15 mouse cellular contexts compared by ENCODE assay signal in the genomic region with DNA sequence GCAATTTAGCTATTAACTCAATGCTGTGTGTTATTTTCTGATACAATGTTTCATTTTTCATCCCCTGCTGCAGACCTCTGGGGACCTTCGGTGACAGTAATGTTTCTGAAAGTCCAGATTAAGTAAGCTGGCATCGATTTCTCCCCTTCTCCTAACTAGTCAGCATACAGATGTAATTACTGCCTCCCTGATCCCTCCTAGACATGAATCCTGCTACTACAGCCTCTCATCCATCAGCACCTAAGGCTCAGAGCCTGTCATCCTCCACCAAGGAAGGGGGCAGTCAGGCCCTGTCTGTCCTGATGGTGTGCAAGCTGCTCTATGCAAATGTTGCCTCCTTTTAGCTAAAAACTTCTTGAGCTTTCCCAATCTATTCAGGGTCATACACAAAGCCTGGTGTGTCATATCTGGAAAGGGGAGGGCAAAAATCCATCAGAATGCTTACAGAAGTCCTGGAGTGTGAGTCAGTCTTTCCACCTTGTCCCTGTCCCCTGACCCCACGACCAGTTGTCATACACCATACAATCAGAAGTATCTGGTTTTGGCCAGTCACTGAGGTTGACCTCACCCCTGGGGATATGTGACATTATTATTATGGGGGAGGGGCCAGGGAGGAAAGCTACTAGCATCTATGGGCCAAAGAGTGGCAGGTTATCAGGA.
"Had no signal": no experiment of that assay in that cellular context is flagged by ENCODE, and none has a peak within 500 bp of the region (broad histone marks: within the 10 kb centered on the region; RNA-seq: fewer than 3 reads in every experiment).

No protein-coding gene starts in this region.

- H3K4me2 ChIP-seq: kidney, embryonic 15.5 days; limb, embryonic 15.5 days; liver, embryonic 12.5 days; lung, embryonic 15.5 days; midbrain, embryonic 12.5 days had no signal

- H3K4me3 ChIP-seq: kidney, embryonic 15.5 days; left cerebral cortex, adult 2 months; limb, embryonic 15.5 days; liver, embryonic 12.5 days; lung, embryonic 15.5 days; megakaryocyte, embryonic 14.5 days; midbrain, embryonic 12.5 days had no signal

- H3K36me3 ChIP-seq: kidney, embryonic 15.5 days; limb, embryonic 15.5 days; liver, embryonic 12.5 days; lung, embryonic 15.5 days; midbrain, embryonic 12.5 days had no signal

- DNase-seq: kidney, postnatal 14 days; lung, postnatal 14 days; right cerebral cortex, adult 18-20 months; right cerebral cortex, postnatal 25 days; thymus, postnatal 4 days had no signal

- H3K4me1 ChIP-seq: kidney, embryonic 15.5 days; limb, embryonic 15.5 days; liver, embryonic 12.5 days; lung, embryonic 15.5 days; megakaryocyte, embryonic 14.5 days; midbrain, embryonic 12.5 days had no signal

- H3K27me3 ChIP-seq: kidney, embryonic 15.5 days; limb, embryonic 15.5 days; liver, embryonic 12.5 days; lung, embryonic 15.5 days; megakaryocyte, embryonic 14.5 days; midbrain, embryonic 12.5 days had no signal

- H3K9ac ChIP-seq: kidney, embryonic 15.5 days; limb, embryonic 15.5 days; liver, embryonic 12.5 days; lung, embryonic 15.5 days; midbrain, embryonic 12.5 days had no signal

- H3K9me3 ChIP-seq: kidney, embryonic 15.5 days; limb, embryonic 15.5 days; liver, embryonic 12.5 days; lung, embryonic 15.5 days; midbrain, embryonic 12.5 days had no signal

- ATAC-seq: liver, embryonic 12.5 days; midbrain, embryonic 16.5 days had no signal

- H3K27ac ChIP-seq: kidney, embryonic 15.5 days; left cerebral cortex, adult 2 months; limb, embryonic 15.5 days; liver, embryonic 12.5 days; lung, embryonic 15.5 days; macrophage; midbrain, embryonic 12.5 days; stomach, postnatal 0 days had no signal
